17 mouse cellular contexts compared by ENCODE assay signal in genomic region chr5:76550426-76550825, GRCm38 (mm10).
"Had no signal": no experiment of that assay in that cellular context is flagged by ENCODE, and none has a peak within 500 bp of the region (broad histone marks: within the 10 kb centered on the region; RNA-seq: fewer than 3 reads in every experiment).

No protein-coding gene starts in this region.

- H3K27ac ChIP-seq: liver, embryonic 15.5 days; lung, embryonic 15.5 days; macrophage; midbrain, embryonic 13.5 days; midbrain, embryonic 15.5 days; neural tube, embryonic 12.5 days; stomach, embryonic 15.5 days; stomach, postnatal 0 days had no signal

- H3K9ac ChIP-seq: liver, embryonic 15.5 days; liver, postnatal 0 days; lung, embryonic 15.5 days; midbrain, embryonic 13.5 days; midbrain, embryonic 15.5 days; neural tube, embryonic 12.5 days; stomach, embryonic 15.5 days had no signal

- H3K4me3 ChIP-seq: liver, embryonic 15.5 days; lung, embryonic 15.5 days; midbrain, embryonic 13.5 days; midbrain, embryonic 15.5 days; neural tube, embryonic 12.5 days; stomach, embryonic 15.5 days had no signal

- ATAC-seq: liver, postnatal 0 days; lung, postnatal 0 days; midbrain, embryonic 13.5 days; midbrain, embryonic 15.5 days had no signal

- H3K4me1 ChIP-seq: liver, embryonic 15.5 days; lung, embryonic 15.5 days; midbrain, embryonic 13.5 days; midbrain, embryonic 15.5 days; neural tube, embryonic 12.5 days; stomach, embryonic 15.5 days had no signal

- H3K27me3 ChIP-seq: liver, embryonic 15.5 days; lung, embryonic 15.5 days; midbrain, embryonic 13.5 days; midbrain, embryonic 15.5 days; neural tube, embryonic 12.5 days; stomach, embryonic 15.5 days had no signal

- H3K9me3 ChIP-seq: liver, embryonic 15.5 days; lung, embryonic 15.5 days; midbrain, embryonic 13.5 days; midbrain, embryonic 15.5 days; neural tube, embryonic 12.5 days; stomach, embryonic 15.5 days had no signal

- DNase-seq: liver, postnatal 0 days; lung, adult 2 months; lung, postnatal 14 days; lung, postnatal 36 days; right cerebral cortex, postnatal 14 days; thymus, adult 2 months; thymus, postnatal 25 days; thymus, postnatal 4 days had no signal
